Mouse (Mus musculus) limb, embryonic 14.5 days (tissue): ENCODE data around the gene Jazf1. TPM values are rescaled to one million over a fixed set of nuclear protein-coding genes. Genes with fewer than 3 reads are reported as not detected.
A peak's percentile ranks its signal among the peaks of the same experiment; 100 is the strongest.

Experiments
- ATAC-seq: fragments of 200-750 bp; cut with Nextera tagmentation; 2 replicates; pipeline ENCODE4 v1.8.0; 2017; ENCODE audit warnings: low read depth, moderate number of reproducible peaks, moderate TSS enrichment; ENCODE audit not compliant: low FRiP score
- DNase-seq: peaks from one replicate; pipeline ENCODE4 v3.0.0-alpha.2; 2015; ENCODE audit warnings: low spot score
- H3K27ac ChIP-seq: fragments of 300-500 bp; sonication (generic); replicated peaks from 2 replicates; pipeline ENCODE4 v1.5.1; 2014; ENCODE audit warnings: low read depth, mild to moderate bottlenecking, low read length, moderate library complexity, mixed read lengths
- H3K27me3 ChIP-seq: fragments of 300-500 bp; sonication (generic); 2 replicates; pipeline ENCODE4 v1.6.1; 2014; ENCODE audit warnings: low read length, mixed read lengths; ENCODE audit not compliant: control insufficient read depth, insufficient read depth
- H3K36me3 ChIP-seq: fragments of 300-500 bp; sonication (generic); 2 replicates; pipeline ENCODE4 v1.6.1; 2014; ENCODE audit warnings: mild to moderate bottlenecking, low read length, moderate library complexity, mixed read lengths; ENCODE audit not compliant: control insufficient read depth, insufficient read depth
- H3K4me1 ChIP-seq: fragments of 300-500 bp; sonication (generic); 2 replicates; pipeline ENCODE4 v1.6.1; 2014; ENCODE audit warnings: antibody characterized with exemption, low read length, mixed read lengths; ENCODE audit not compliant: control insufficient read depth, insufficient read depth
- H3K4me2 ChIP-seq: fragments of 300-500 bp; sonication (generic); replicated peaks from 2 replicates; pipeline ENCODE4 v1.6.1; 2014; ENCODE audit warnings: low read depth, mild to moderate bottlenecking, low read length, moderate library complexity; ENCODE audit not compliant: severe bottlenecking
- H3K4me3 ChIP-seq: fragments of 300-500 bp; sonication (generic); replicated peaks from 2 replicates; pipeline ENCODE4 v1.5.1; 2014; ENCODE audit warnings: low read length
- H3K9ac ChIP-seq: fragments of 300-500 bp; sonication (generic); 2 replicates; pipeline ENCODE4 v1.6.1; 2014; ENCODE audit warnings: mild to moderate bottlenecking, low read depth, low read length, moderate library complexity; ENCODE audit not compliant: severe bottlenecking
- H3K9me3 ChIP-seq: fragments of 300-500 bp; sonication (generic); 2 replicates; pipeline ENCODE4 v1.6.1; 2016; ENCODE audit warnings: low read length; ENCODE audit not compliant: control insufficient read depth
- POLR2A ChIP-seq: fragments of 200-500 bp; IDR thresholded peaks from 2 replicates; pipeline ENCODE4 v1.8.0; 2012; ENCODE audit warnings: inconsistent platforms, mild to moderate bottlenecking, moderate library complexity, borderline replicate concordance; ENCODE audit not compliant: insufficient read depth, insufficient read length; ENCODE audit errors: extremely low read depth
- WGBS: fragments of 180-500 bp; shearing (Covaris S2); extraction: QIAGEN DNeasy Blood & Tissue Kit; methylation state at CpG from one replicate; pipeline ENCODE4 v1.1.7; 2014; 5-methylcytosine and 5-hydroxymethylcytosine counted together
- polyA plus RNA-seq, 2 experiments: library from polyadenylated mRNA; depleted of rRNA in 1 of 2; stranded (reverse) in 1 of 2; unstranded in 1 of 2; fragments of >200 nt; fragmentation: Nextera tagmentation in 1 of 2; extraction: Ambion mirVana in 1 of 2; gene quantifications; 2 replicates each; pipeline versions ENCODE4 v1.2.1 to v1.2.3; 2012 to 2014

Gene Jazf1
- polyA plus RNA-seq, 2 experiments, result 13.2 to 22.0 TPM

- DNase-seq (no peak), ATAC-seq (no peak)
- Histone ChIP-seq H3K4me1 (peaks cover 27% of the 10 kb centered on the region), H3K27ac (no peak overlapping the region), H3K27me3 (no peaks in the 10 kb centered on the region), H3K4me3 (no peak overlapping the region), H3K9me3 (no peaks in the 10 kb centered on the region), H3K4me2 (no peak overlapping the region), H3K9ac (no peak overlapping the region), H3K36me3 (no peaks in the 10 kb centered on the region)
- no peak for TF ChIP-seq POLR2A
- WGBS, result 79% methylated on average over 4 of the region's 4 CpGs
Measured at GRCm38 (mm10) chr6:52790781-52791180, 277.6 kb downstream of the Jazf1 start.

GRCm38 (mm10) chr6:52790316-52790715 lies 278.1 kb downstream of the Jazf1 start:
- no peak for TF ChIP-seq POLR2A
- 40% methylated on average over 10 of the region's 10 CpGs for WGBS
- ATAC-seq, result no peak
- no peaks in the 10 kb centered on the region for H3K36me3 ChIP-seq
- DNase-seq, result no peak
- H3K9ac ChIP-seq, result no peak overlapping the region
- H3K4me2 ChIP-seq, result no peak overlapping the region
- peaks cover 24% of the 10 kb centered on the region for H3K4me1 ChIP-seq
- no peaks in the 10 kb centered on the region for H3K27me3 ChIP-seq
- no peak overlapping the region for H3K4me3 ChIP-seq
- no peak overlapping the region for H3K27ac ChIP-seq
- no peaks in the 10 kb centered on the region for H3K9me3 ChIP-seq

GRCm38 (mm10) chr6:52779546-52779945 lies 288.9 kb downstream of the Jazf1 start:
- Histone ChIP-seq H3K4me1 (peaks cover 10% of the 10 kb centered on the region), H3K36me3 (no peaks in the 10 kb centered on the region), H3K4me3 (no peak overlapping the region), H3K27ac (0 out of 2 replicates have a peak overlapping the region, but pooled peaks have one; percentile 11), H3K27me3 (no peaks in the 10 kb centered on the region), H3K4me2 (no peak overlapping the region), H3K9me3 (no peaks in the 10 kb centered on the region), H3K9ac (no peak overlapping the region)
- no peak for TF ChIP-seq POLR2A
- DNase-seq (no peak), ATAC-seq (no peak)
- WGBS, result 32% methylated on average over 5 of the region's 5 CpGs

GRCm38 (mm10) chr6:52778523-52778922 lies 289.9 kb downstream of the Jazf1 start:
- no peaks in the 10 kb centered on the region for H3K36me3 ChIP-seq
- TF ChIP-seq POLR2A, result no peak
- peaks cover 10% of the 10 kb centered on the region for H3K4me1 ChIP-seq
- no peak overlapping the region for H3K27ac ChIP-seq
- no peak overlapping the region for H3K4me2 ChIP-seq
- no peak overlapping the region for H3K4me3 ChIP-seq
- H3K27me3 ChIP-seq, result no peaks in the 10 kb centered on the region
- H3K9me3 ChIP-seq, result no peaks in the 10 kb centered on the region
- no peak for DNase-seq
- 31% methylated on average over 5 of the region's 5 CpGs for WGBS
- no peak overlapping the region for H3K9ac ChIP-seq
- ATAC-seq, result no peak

- TF ChIP-seq POLR2A, result no peak
- ATAC-seq (no peak; the same call in 1 of the 2 replicates), DNase-seq (no peak)
- Histone ChIP-seq H3K27me3 (no peaks in the 10 kb centered on the region), H3K36me3 (no peaks in the 10 kb centered on the region), H3K4me2 (no peak overlapping the region), H3K4me3 (no peak overlapping the region), H3K27ac (no peak overlapping the region), H3K9me3 (no peaks in the 10 kb centered on the region), H3K9ac (no peak overlapping the region), H3K4me1 (peaks cover 10% of the 10 kb centered on the region)
- WGBS, result 75% methylated on average over 8 of the region's 8 CpGs
Measured at GRCm38 (mm10) chr6:52777034-52777433, 291.4 kb downstream of the Jazf1 start.

DNA sequence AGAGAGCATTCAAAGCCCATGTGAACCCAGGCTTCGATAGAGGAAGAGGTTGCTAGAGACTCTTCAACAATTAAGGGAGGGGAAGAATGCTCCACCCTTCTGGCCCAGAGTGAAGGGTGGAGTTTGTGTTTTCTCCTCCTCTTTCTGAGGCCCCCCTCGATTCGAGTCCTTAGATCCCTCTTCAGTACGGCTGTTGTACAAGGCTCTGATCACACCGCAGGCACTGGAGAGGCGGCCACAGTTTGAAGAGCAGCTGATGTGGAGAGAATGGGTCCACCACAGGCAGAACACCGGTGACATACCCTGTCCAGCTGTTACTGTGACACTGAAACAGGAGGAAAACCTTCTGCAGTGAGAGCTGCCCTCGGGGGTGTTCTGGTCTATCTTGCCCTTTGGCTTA lies 292.5 kb downstream of the Jazf1 start:
- Histone ChIP-seq H3K4me2 (no peak overlapping the region), H3K36me3 (no peaks in the 10 kb centered on the region), H3K27ac (no peak overlapping the region), H3K27me3 (no peaks in the 10 kb centered on the region), H3K4me1 (peaks cover 10% of the 10 kb centered on the region), H3K9me3 (no peaks in the 10 kb centered on the region), H3K4me3 (no peak overlapping the region), H3K9ac (no peak overlapping the region)
- TF ChIP-seq POLR2A, result no peak
- DNase-seq (no peak), ATAC-seq (no peak)
- 85% methylated on average over 8 of the region's 8 CpGs for WGBS
